Mouse (Mus musculus) bone marrow macrophage, adult 2 months (primary cell): ENCODE measurements around the gene Fgfr2. TPM values are rescaled to one million over a fixed set of nuclear protein-coding genes. Genes with fewer than 3 reads are reported as not detected.

ENCODE experiments used
- H3K27ac ChIP-seq: 2 replicates; pipeline ENCODE4 v1.5.1; 2012; ENCODE audit warnings: low read depth, low read length; ENCODE audit not compliant: insufficient read depth
- H3K4me1 ChIP-seq: 2 replicates; pipeline ENCODE4 v1.6.1; 2012; ENCODE audit warnings: low read length; ENCODE audit not compliant: control insufficient read depth, insufficient read depth
- H3K4me3 ChIP-seq: 2 replicates; pipeline ENCODE4 v1.5.1; 2012; ENCODE audit warnings: mild to moderate bottlenecking, low read length, moderate library complexity; ENCODE audit not compliant: insufficient read depth
- CTCF ChIP-seq: IDR thresholded peaks from 2 replicates; pipeline ENCODE4 v1.5.1; 2012; ENCODE audit warnings: low read depth, mild to moderate bottlenecking, low read length, moderate library complexity
- POLR2A ChIP-seq: IDR thresholded peaks from 2 replicates; pipeline ENCODE4 v1.6.1; 2012; ENCODE audit warnings: mild to moderate bottlenecking, low read depth, low read length, borderline replicate concordance
- polyA plus RNA-seq: library from polyadenylated mRNA; stranded (reverse); fragments of >200 nt; gene quantifications from 2 replicates; pipeline ENCODE4 v1.2.4, GENCODE M21; 2012; ENCODE audit not compliant: missing spikeins, insufficient read depth, insufficient read length

Gene Fgfr2
- polyA plus RNA-seq, 1 experiment = 0.27 TPM

GRCm38 (mm10) chr7:131182685-131183084 is 1940.5 kb downstream of the Fgfr2 start:
- no peak for TF ChIP-seq POLR2A
- TF ChIP-seq CTCF = no peak
- Histone ChIP-seq H3K4me3 (no peak overlapping the region), H3K27ac (no peak overlapping the region), H3K4me1 (no peaks in the 10 kb centered on the region)

GRCm38 (mm10) chr7:131174121-131174520 is 1949.0 kb downstream of the Fgfr2 start, which contains the start of gene 5430419D17Rik:
TSS of gene 5430419D17Rik (plus strand) at chr7:131174402.
- no peaks in the 10 kb centered on the region for H3K4me1 ChIP-seq
- no peak within 1 kb of the TSS for H3K27ac ChIP-seq
- no peak within 1 kb of the TSS for H3K4me3 ChIP-seq
- TF ChIP-seq CTCF (no peak), POLR2A (no peak)

DNA sequence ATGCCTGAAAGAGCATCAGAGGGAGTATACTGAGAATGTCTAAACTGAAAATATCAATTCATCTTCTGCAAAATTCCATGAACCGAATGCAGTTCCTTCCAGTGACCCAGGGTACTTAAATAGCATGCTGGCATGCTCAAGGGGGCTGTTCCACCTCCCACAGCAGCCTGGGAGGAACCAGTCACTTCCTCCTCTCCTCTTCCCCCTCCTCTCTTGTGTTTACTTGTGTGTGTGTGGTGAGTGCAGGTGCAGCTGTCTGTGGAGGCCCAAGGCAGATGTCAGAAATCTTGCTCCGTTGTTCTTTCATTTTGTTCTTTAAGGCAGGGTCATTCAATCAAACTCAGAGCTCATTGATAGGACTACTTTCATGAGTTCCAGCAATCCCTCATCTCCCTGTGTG is 1954.1 kb downstream of the Fgfr2 start:
- Histone ChIP-seq H3K27ac (no peak overlapping the region), H3K4me1 (no peaks in the 10 kb centered on the region), H3K4me3 (no peak overlapping the region)
- TF ChIP-seq POLR2A = no peak
- TF ChIP-seq CTCF = no peak

- Histone ChIP-seq H3K27ac (no peak overlapping the region), H3K4me1 (no peaks in the 10 kb centered on the region), H3K4me3 (no peak overlapping the region)
- TF ChIP-seq POLR2A (no peak), CTCF (no peak)
Measured at GRCm38 (mm10) chr7:131167771-131168170, 1955.4 kb downstream of the Fgfr2 start.

GRCm38 (mm10) chr7:131162251-131162650 is 1960.9 kb downstream of the Fgfr2 start:
- TF ChIP-seq POLR2A (no peak), CTCF (no peak)
- no peak overlapping the region for H3K27ac ChIP-seq
- H3K4me1 ChIP-seq = no peaks in the 10 kb centered on the region
- H3K4me3 ChIP-seq = no peak overlapping the region

DNA sequence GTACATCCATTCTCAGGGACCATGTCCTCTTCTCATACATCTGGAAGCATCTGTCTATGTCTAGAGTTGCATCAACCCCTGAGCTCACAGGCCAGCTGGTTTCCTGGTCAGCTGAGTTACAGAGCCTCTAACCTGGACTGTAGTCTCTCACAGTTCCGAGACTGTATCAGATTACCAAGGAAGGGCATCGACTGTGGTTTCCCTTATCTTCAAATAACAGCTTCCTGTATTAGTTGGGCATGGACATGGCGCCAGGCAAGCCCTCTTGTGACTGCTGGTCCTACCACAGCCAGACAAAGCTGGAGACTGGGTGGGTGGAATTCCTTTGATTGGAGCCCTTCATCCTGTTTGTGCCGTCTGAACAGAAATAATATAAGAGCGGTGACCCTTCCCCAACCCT is 1970.1 kb downstream of the Fgfr2 start:
- no peaks in the 10 kb centered on the region for H3K4me1 ChIP-seq
- no peak overlapping the region for H3K27ac ChIP-seq
- no peak overlapping the region for H3K4me3 ChIP-seq
- TF ChIP-seq POLR2A (no peak), CTCF (no peak)

DNA sequence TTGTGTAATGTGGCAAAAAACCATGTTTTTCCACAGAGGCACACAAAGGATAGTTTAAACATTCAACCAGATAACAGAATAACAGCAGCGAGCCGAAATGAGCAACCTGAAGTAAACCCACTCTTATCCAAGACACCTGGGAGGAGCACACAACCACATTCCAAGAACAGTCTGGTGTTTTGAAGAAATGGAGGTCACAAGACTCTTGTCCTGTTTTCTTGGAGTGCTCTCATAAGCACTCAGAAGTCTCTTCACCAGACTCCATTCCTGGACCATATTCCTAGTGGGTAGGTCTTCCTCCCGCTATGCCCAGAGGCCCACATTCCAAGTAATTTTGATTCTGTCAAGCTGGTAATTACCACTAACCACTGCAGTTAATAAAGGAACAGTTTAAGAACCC is 1973.0 kb downstream of the Fgfr2 start:
- H3K4me1 ChIP-seq = no peaks in the 10 kb centered on the region
- no peak overlapping the region for H3K4me3 ChIP-seq
- no peak overlapping the region for H3K27ac ChIP-seq
- TF ChIP-seq CTCF = no peak
- no peak for TF ChIP-seq POLR2A

DNA sequence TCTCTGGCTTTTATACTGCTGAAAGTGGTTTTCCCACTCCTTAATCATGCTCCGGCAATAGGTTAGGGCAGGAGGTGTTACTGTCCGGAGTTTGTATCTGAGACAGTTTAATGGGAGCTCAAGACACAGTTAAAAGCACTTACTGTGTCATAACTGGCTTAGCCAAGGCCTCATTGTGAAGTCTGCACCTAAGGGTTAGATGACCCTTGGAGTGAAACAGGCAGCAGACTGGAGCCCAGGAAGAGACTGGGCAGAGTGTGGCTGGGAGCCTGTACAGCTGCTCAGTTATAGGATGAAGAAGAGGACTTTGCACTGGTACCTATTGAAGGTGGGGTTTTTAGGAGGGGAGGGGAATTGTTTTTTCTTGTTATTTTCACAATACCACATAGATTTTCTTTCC is 1976.9 kb downstream of the Fgfr2 start, which contains the start of gene 4933402N03Rik:
Gene 4933402N03Rik, minus strand, starts transcription at position 101 of the 400 bp plus-strand sequence.
- Histone ChIP-seq H3K27ac (no peak within 1 kb of the TSS), H3K4me1 (no peaks in the 10 kb centered on the region), H3K4me3 (no peak within 1 kb of the TSS)
- TF ChIP-seq POLR2A = no peak
- no peak for TF ChIP-seq CTCF

GRCm38 (mm10) chr7:131133181-131133580 is 1990.0 kb downstream of the Fgfr2 start:
- H3K4me3 ChIP-seq = no peak overlapping the region
- H3K4me1 ChIP-seq = no peaks in the 10 kb centered on the region
- no peak overlapping the region for H3K27ac ChIP-seq
- TF ChIP-seq POLR2A = no peak
- no peak for TF ChIP-seq CTCF

DNA sequence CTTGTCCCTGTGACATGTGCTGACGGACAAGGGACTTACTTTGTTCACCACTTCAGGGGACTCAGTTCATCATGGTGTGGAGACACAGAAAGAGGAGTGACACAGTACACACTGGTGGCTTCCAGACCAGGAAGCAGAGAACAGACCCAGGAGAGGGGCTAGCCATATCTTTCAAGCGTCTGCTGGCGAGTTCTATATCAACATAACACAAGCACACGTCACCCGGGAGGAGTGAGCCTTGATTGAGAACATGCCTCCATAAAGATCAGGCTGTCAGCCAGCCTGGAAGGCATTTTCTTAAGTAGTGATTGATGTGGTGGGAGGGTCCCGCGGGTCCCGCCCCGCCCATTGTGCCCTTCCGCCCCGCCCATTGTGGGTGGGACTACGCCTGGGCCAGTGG is 1993.1 kb downstream of the Fgfr2 start:
- no peak overlapping the region for H3K27ac ChIP-seq

GRCm38 (mm10) chr7:131122210-131122807 is 2000.8 kb downstream of the Fgfr2 start:
- no peak overlapping the region for H3K27ac ChIP-seq
- H3K4me3 ChIP-seq = no peak overlapping the region
- no peaks in the 10 kb centered on the region for H3K4me1 ChIP-seq
- TF ChIP-seq CTCF = no peak
- TF ChIP-seq POLR2A = no peak

More for the DNA sequence above, 1993.1 kb downstream of the Fgfr2 start:
- TF ChIP-seq CTCF (no peak), POLR2A (no peak)
- H3K4me1 ChIP-seq = no peaks in the 10 kb centered on the region
- H3K4me3 ChIP-seq = no peak overlapping the region
